Mouse (Mus musculus): ENCODE results near the gene Pgd.
"Not testable (repeated sequence)": the region's sequence is repeated elsewhere in the genome, so short reads cannot be mapped to it uniquely, and the experiment has no call there.

GRCm38 (mm10) chr4:149169926-149170325 lies 3.4 kb upstream of the Pgd start:
- TF ChIP-seq TCF3 (IDR thresholded peaks at IDR 0.05; ENCODE audit: insufficient read length, low read depth); POLR2A (IDR thresholded peaks at IDR 0.05; ENCODE audit: insufficient read length, low read depth); POLR2AphosphoS2 (IDR thresholded peaks at IDR 0.05; ENCODE audit: insufficient read length, low read depth); MAX (IDR thresholded peaks at IDR 0.05; ENCODE audit: low read depth); USF1 (IDR thresholded peaks at IDR 0.05; ENCODE audit: low read depth); MYOD1 (IDR thresholded peaks at IDR 0.05; ENCODE audit: control insufficient read depth in 1 of 3, insufficient read length in 2 of 3, low read depth in 2 of 3); REST (IDR thresholded peaks at IDR 0.05; ENCODE audit: insufficient read depth, insufficient read length); TCF12 (IDR thresholded peaks at IDR 0.05; ENCODE audit: insufficient read depth, poor library complexity, severe bottlenecking); MYOG (IDR thresholded peaks at IDR 0.05; ENCODE audit: control insufficient read depth in 1 of 3, insufficient read depth in 1 of 3, insufficient read length in 2 of 3, low read depth in 2 of 3); E2F4 (IDR thresholded peaks at IDR 0.05; ENCODE audit: insufficient read depth); CEBPB (IDR thresholded peaks at IDR 0.05; ENCODE audit: insufficient read depth, poor library complexity, severe bottlenecking); SRF (IDR thresholded peaks at IDR 0.05; ENCODE audit: control insufficient read depth, insufficient read length, low read depth): not testable (repeated sequence)
